Mouse (Mus musculus): Measurements from ENCODE around the gene Usp35.

Usp35 gene

GRCm38 (mm10) chr7:97348836-97349235, 17.0 kb upstream of the Usp35 start:
- in situ Hi-C loops (cut with MboI; ENCODE audit: low pct_unique_long_range_greater_than_20kb in 1 of 2, low sequenced_read_pairs in 2 of 2, unreplicated experiment in 1 of 2), result no loop called here

DNA sequence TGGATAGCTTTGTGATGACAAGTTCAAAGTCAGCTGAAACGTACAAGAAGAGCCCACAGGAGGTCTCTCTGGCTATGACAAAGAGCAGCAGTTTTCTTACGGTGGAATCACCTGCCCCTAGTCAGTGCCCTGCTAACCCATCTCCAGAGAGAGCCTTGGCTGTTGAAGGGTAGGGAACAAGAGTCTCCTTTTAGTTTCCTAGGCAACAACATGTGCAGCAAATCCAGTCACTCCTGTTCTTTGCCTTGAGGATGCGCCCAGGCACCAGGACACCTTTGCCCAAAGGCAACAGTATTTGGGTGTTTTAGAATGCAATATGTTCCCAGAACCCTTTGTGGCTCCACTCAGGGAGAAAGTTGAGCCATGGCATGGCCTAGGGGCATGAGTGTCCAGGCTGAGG, 16.5 kb upstream of the Usp35 start:
- in situ Hi-C loops (cut with MboI; ENCODE audit: low pct_unique_long_range_greater_than_20kb in 1 of 2, low sequenced_read_pairs in 2 of 2, unreplicated experiment in 1 of 2), result no loop called here

- in situ Hi-C loops (cut with MboI; ENCODE audit: low pct_unique_long_range_greater_than_20kb in 1 of 2, low sequenced_read_pairs in 2 of 2, unreplicated experiment in 1 of 2), result no loop called here
Observed at GRCm38 (mm10) chr7:97347464-97347863, 15.6 kb upstream of the Usp35 start.

DNA sequence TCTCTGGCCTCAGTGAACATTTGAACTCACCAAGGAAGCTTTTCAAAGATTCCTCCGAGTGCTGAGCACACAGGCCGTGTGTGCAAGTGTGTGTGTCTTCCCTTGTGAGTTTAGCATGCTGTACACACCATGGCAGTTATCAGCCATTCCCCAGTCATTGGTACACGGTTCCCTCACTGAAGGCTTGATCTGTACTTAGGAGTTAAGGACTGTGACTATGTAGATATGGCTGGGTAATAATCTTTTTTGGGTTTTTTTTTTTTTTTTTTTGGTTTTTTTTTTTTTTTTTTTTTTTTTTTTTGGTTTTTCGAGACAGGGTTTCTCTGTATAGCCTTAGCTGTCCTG, 15.0 kb upstream of the Usp35 start:
- in situ Hi-C loops (cut with MboI; ENCODE audit: low pct_unique_long_range_greater_than_20kb in 1 of 2, low sequenced_read_pairs in 2 of 2, unreplicated experiment in 1 of 2), result no loop called here

- in situ Hi-C loops (cut with MboI; ENCODE audit: low pct_unique_long_range_greater_than_20kb in 1 of 2, low sequenced_read_pairs in 2 of 2, unreplicated experiment in 1 of 2), result no loop called here
Observed at GRCm38 (mm10) chr7:97346111-97346821, 14.4 kb upstream of the Usp35 start.

DNA sequence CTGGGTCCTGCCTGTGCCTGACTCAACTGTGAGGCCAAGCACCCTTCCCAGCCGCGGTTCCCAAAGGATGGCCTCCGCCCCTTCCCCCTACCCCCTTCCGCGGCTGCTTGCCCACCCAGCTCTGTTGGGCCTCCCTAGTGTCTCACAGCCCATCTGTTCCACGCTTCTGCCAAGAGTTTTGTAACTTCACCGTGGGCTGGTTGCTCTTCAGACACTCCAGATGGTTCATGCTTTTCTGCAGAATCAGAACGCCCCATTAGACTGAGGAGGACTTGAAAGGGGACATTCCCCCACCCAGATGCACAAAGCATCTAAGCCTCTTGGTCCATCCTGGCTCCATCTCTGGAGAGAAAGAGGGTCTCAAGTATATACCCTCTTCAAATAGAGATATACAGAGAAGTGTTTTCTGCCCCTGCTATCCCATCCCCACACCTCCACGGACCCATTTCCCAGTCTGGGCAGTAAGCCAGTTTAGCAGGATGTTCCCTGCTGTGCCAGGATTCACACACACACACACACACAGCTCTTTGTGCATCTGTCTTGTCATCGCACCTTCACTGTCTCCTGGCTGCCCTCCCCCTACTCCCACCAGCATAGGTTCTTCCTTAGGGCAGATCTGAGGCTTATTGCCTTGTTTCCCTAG, 13.5 kb upstream of the Usp35 start:
- in situ Hi-C loops (cut with MboI; ENCODE audit: low pct_unique_long_range_greater_than_20kb in 1 of 2, low sequenced_read_pairs in 2 of 2, unreplicated experiment in 1 of 2), result no loop called here

DNA sequence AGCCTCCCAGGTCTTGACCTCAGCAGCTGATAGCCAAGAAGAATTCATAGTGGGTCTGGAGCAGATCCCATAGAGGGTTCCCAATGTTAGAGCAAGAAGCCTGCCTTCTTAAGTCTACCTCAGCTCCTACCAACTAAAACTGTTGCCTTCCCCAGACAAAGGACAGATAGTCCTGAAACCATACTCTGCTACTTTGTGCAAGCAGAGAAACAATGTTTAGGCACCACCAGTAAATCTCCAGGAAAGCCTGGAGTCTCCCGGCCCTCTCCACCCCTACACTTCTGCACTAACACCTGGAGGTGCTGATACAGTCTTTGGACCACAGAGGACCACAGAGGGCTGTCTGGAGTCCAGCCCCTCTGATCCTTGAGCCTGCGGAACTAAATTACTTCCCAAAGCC, 12.8 kb upstream of the Usp35 start:
- in situ Hi-C loops (cut with MboI; ENCODE audit: low pct_unique_long_range_greater_than_20kb in 1 of 2, low sequenced_read_pairs in 2 of 2, unreplicated experiment in 1 of 2), result no loop called here

- in situ Hi-C loops (cut with MboI; ENCODE audit: low pct_unique_long_range_greater_than_20kb in 1 of 2, low sequenced_read_pairs in 2 of 2, unreplicated experiment in 1 of 2), result no loop called here
Observed at GRCm38 (mm10) chr7:97342961-97343360, 11.1 kb upstream of the Usp35 start.

DNA sequence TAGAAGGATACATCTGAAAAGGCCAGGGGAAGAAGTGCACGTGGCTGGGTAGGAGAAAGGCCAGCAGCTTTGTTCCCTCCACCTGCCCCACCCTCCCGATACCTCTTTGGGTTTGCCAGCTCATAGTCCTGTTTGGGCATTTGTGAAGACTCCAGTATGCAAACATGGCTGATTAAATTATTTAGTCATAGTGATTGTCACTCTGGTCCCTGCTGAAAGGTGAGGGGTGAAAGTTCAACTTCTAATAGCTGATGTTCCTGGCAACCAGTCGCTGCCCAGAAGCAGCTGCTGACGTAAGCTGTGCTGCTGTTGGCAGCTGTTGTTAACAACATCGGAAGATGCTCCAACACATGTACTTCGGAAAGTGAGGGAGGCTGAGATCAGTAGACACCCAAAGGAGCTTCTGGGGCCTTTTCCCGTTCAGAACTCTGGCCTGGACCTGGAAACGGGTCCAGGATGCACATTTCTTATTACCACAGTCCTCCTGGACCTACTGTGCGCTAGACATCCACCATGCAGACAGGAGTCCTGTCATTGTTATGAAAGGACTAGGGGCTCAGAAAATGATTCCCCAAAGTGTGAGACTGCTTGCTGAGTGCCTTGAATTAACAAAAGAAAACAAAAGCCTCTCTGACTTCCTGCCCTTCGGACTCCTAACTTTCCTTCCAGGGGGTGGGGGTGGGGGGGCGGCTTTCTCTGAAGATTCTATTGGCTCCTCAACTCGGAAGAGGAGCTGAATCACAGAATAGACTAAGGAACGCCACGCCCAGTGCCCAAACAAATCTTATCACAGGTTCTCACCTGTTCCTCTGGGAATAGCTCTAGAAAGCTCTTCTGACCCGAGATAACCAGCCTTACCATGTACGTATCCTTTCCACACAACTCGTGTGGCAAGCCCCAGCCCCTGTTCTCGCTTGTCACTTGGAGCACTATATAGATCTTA, 9.4 kb upstream of the Usp35 start:
- in situ Hi-C loops (cut with MboI; ENCODE audit: low pct_unique_long_range_greater_than_20kb in 1 of 2, low sequenced_read_pairs in 2 of 2, unreplicated experiment in 1 of 2), result no loop called here

- in situ Hi-C loops (cut with MboI; ENCODE audit: low pct_unique_long_range_greater_than_20kb in 1 of 2, low sequenced_read_pairs in 2 of 2, unreplicated experiment in 1 of 2), result no loop called here
Observed at GRCm38 (mm10) chr7:97339623-97340022, 7.8 kb upstream of the Usp35 start.

DNA sequence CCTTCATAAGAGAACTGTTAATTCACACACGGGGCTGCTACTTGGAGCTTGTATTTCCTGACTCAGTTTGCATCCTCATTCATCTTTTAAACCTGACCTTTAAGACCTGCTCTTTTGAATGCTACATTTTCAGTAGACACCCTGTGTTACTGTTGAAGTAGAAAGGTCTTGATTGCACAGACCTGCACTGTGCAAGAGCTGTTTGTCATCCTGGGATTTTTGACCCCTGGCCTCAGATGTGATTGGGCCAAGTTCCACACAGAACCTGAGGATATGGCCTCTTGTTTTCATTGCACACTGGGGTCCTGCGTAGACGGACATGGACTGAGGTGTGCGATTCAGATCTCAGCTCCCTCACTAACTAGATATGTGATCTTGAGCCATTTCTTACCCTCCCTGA, 6.8 kb upstream of the Usp35 start:
- in situ Hi-C loops (cut with MboI; ENCODE audit: low pct_unique_long_range_greater_than_20kb in 1 of 2, low sequenced_read_pairs in 2 of 2, unreplicated experiment in 1 of 2), result no loop called here

GRCm38 (mm10) chr7:97336678-97337077, 4.9 kb upstream of the Usp35 start:
- in situ Hi-C loops (cut with MboI; ENCODE audit: low pct_unique_long_range_greater_than_20kb in 1 of 2, low sequenced_read_pairs in 2 of 2, unreplicated experiment in 1 of 2), result no loop called here

DNA sequence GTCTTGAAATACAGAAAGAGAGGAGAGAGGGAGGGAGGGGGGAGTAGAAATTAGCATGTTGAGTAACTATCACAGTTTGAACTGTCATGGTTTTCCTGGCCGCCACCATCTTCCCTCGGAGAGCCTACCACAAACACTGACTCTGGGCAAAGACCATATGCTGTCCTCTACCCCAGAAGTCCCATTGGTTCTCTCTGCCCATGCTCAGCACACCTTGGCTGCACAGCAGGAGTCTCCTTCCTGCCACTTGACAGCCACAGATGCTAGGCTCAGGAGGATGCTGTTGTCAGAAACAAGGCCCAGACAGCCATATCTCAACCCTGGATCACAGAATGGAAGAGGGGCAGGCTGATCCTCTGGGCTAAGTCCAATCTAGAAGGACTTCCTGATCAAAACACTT, 2.6 kb upstream of the Usp35 start:
- in situ Hi-C loops (cut with MboI; ENCODE audit: low pct_unique_long_range_greater_than_20kb in 1 of 2, low sequenced_read_pairs in 2 of 2, unreplicated experiment in 1 of 2), result no loop called here

- in situ Hi-C loops (cut with MboI; ENCODE audit: low pct_unique_long_range_greater_than_20kb in 1 of 2, low sequenced_read_pairs in 2 of 2, unreplicated experiment in 1 of 2), result no loop called here
Observed at GRCm38 (mm10) chr7:97333113-97333898, 1.5 kb upstream of the Usp35 start.

DNA sequence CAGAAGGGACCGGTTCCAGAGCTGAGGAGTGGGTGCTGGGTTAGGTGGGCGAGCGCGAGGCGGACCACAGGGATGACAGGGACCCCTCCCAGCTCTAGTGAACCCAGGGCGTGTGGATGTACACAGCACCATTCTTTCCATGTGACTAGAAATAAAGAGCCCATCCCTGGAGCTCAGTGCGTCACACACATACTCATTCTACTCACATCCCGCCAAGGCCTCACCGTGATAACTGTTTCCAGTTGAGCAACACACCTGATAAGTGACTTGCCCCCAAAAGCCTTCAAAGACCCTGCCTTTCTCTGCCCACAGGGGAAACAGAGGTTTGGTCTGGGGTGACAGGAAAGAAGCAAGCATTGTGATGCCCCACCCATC, 834 bp upstream of the Usp35 start:
- in situ Hi-C loops (cut with MboI; ENCODE audit: low pct_unique_long_range_greater_than_20kb in 1 of 2, low sequenced_read_pairs in 2 of 2, unreplicated experiment in 1 of 2), result no loop called here

- in situ Hi-C loops (cut with MboI; ENCODE audit: low pct_unique_long_range_greater_than_20kb in 1 of 2, low sequenced_read_pairs in 2 of 2, unreplicated experiment in 1 of 2), result no loop called here
Observed at GRCm38 (mm10) chr7:97330931-97331645, 732 bp downstream of the Usp35 start.

DNA sequence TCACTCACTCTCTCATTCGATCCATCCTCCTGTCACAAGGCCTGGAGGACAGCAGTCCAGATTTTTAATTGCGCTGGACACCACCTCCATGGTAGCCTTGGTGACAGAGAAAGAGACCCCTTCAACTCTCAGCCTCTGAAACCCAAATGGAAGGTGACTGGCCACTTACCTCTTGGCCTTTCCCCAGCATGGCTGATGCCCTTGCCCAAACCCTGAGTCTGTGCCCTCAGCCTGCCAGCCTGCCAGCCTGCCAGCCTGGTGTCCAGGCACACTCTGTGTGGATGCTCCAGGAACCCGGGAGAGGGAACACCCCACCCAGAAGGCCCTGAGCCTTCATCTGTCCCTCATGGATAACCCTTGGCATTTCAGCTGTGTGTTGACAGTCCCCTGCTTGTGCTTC, 2.1 kb downstream of the Usp35 start:
- in situ Hi-C loops (cut with MboI; ENCODE audit: low pct_unique_long_range_greater_than_20kb in 1 of 2, low sequenced_read_pairs in 2 of 2, unreplicated experiment in 1 of 2), result no loop called here

DNA sequence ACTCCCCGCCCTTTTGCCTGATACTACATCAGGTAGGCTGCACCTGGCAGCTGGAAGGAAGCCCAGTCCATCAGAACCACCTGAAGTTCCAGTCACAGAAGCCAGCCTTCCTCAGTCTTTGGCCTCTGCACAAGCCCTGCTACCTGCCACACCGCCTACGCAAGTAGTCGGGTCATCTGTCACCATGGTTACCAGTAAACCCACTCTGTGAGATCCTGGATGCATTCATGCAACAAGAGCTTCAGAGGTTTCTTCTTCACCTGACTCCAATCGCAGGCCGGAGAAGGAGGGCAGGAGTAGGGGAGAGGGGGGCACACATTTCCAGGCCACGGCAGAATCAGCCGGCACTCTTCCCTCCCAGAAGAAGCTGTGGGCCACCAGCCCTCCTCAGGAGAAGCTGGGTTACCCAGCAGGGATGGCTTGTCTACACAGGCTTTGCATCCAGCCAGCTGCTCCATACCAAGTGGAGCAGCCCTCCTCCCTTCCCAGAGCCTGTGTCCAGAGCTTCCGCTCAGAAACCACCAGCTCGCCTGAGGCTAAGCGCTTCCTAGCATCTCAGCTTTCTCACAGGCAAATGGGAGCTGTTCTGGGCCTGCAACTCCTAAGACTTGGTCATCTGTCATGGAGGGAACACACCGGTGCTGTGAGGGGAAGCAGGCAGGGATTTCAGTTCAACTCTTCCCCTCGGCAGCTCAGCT, 2.8 kb downstream of the Usp35 start:
- in situ Hi-C loops (cut with MboI; ENCODE audit: low pct_unique_long_range_greater_than_20kb in 1 of 2, low sequenced_read_pairs in 2 of 2, unreplicated experiment in 1 of 2), result no loop called here

Data from mouse embryonic stem cell (cell line).